Mouse (Mus musculus): ENCODE results near the gene Cd93. TPM values are rescaled to one million over a fixed set of nuclear protein-coding genes. Genes with fewer than 3 reads are reported as not detected.

Gene Cd93
- polyA plus RNA-seq (2012; rRNA removed), result 81.8 and 82.1 TPM in 2 replicates

- H3K4me1 ChIP-seq (ENCODE audit: control insufficient read depth, insufficient read depth, low read length), result 0 out of 2 replicates have a peak, but pooled peaks cover 2% of the 10 kb centered on the region
- WGBS, result 36% methylated on average over 13 of the region's 13 CpGs
- TF ChIP-seq POLR2A (IDR thresholded peaks at IDR 0.05; ENCODE audit: borderline replicate concordance, extremely low read depth, low read depth, low read length), result peak; percentile 97
- no peak for TF ChIP-seq CTCF (IDR thresholded peaks at IDR 0.05; ENCODE audit: insufficient read depth, low read length)
- DNase-seq, result peak; percentile 54
- H3K4me3 ChIP-seq (replicated peaks; ENCODE audit: extremely low read depth, low read depth, low read length), result peak within 1 kb of the TSS; percentile 81
These were observed at the start of gene Cd93 for GRCm38 (mm10) chr2:148443249-148443958. Gene Cd93 (minus strand): TSS chr2:148443563.

DNA sequence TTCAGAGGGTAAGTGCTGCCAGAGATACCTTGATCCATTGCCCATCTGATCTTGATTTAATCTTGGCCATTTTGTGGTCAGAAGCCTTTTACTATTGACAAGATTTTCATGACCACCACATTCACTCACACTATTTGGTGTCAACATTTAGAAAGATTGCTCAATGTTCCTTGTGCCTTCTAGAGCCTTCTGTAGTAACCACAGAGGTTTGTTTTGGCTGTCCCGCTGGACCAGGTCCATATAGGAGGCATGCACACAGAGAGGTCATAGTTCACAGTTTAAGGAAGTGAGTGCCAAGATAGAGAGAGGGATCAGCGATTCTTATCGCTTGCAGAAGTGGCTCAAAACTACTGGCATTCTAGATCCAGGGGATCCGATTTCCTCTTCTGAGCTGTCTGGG lies 48.7 kb upstream of the Cd93 start:
- H3K4me3 ChIP-seq (replicated peaks; ENCODE audit: extremely low read depth, low read depth, low read length), result no peak overlapping the region
- TF ChIP-seq POLR2A (IDR thresholded peaks at IDR 0.05; ENCODE audit: borderline replicate concordance, extremely low read depth, low read depth, low read length) (no peak), CTCF (IDR thresholded peaks at IDR 0.05; ENCODE audit: insufficient read depth, low read length) (no peak)
- peaks cover 25% of the 10 kb centered on the region for H3K4me1 ChIP-seq (ENCODE audit: control insufficient read depth, insufficient read depth, low read length)
- DNase-seq, result no peak
- WGBS, result 11% methylated on average over 4 of the region's 4 CpGs

DNA sequence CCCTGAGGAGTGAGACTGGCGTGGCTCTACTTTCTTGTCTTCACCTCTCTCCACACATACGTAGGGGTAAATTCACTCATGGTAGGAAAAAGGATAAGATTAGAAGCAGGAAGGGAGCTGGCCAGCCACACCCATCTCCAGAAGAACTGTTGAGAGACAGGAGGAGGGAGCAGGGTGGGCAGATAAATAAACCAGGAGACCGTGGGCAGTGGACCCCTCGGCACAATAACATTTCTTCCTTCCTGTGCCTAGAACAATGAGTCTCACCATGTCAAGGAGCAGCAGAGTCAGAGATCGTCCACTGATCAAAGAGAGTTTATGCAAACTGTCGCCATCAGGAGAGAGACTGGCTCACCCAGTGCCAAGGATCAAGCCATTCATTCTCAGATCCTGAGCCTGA lies 46.8 kb upstream of the Cd93 start:
- 38% methylated on average over 6 of the region's 6 CpGs for WGBS
- peaks cover 25% of the 10 kb centered on the region for H3K4me1 ChIP-seq (ENCODE audit: control insufficient read depth, insufficient read depth, low read length)
- H3K4me3 ChIP-seq (replicated peaks; ENCODE audit: extremely low read depth, low read depth, low read length), result peak overlapping the region; percentile 6
- TF ChIP-seq CTCF (IDR thresholded peaks at IDR 0.05; ENCODE audit: insufficient read depth, low read length), result no peak
- TF ChIP-seq POLR2A (IDR thresholded peaks at IDR 0.05; ENCODE audit: borderline replicate concordance, extremely low read depth, low read depth, low read length), result no peak
- peak; percentile 30 for DNase-seq

- no peak for TF ChIP-seq POLR2A (IDR thresholded peaks at IDR 0.05; ENCODE audit: borderline replicate concordance, extremely low read depth, low read depth, low read length)
- TF ChIP-seq CTCF (IDR thresholded peaks at IDR 0.05; ENCODE audit: insufficient read depth, low read length), result no peak
These were observed 45.5 kb upstream of the Cd93 start for GRCm38 (mm10) chr2:148488885-148489284.

DNA sequence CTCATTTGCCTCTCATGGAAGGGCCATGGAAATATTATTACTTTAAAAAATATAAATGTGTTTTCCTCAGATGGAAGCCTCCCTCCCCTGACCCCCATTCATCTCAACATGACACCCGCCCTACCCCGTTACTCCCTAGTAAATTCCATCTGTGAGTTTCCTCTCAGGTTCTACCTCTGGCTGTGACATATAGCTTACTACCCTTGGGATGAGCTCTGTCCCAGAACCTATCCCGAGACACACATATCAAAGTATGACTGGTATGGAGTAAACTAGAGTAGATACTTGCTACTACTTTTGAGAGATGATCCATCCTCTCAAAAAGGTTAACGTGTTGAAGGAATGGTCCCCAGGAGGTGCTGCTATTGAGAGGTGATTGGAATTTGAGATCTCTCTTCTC lies 42.2 kb upstream of the Cd93 start:
- 94% methylated on average over 4 of the region's 4 CpGs for WGBS
- Histone ChIP-seq H3K4me1 (ENCODE audit: control insufficient read depth, insufficient read depth, low read length) (peaks cover 8% of the 10 kb centered on the region), H3K4me3 (replicated peaks; ENCODE audit: extremely low read depth, low read depth, low read length) (no peak overlapping the region)
- no peak for DNase-seq
- TF ChIP-seq POLR2A (IDR thresholded peaks at IDR 0.05; ENCODE audit: borderline replicate concordance, extremely low read depth, low read depth, low read length) (no peak), CTCF (IDR thresholded peaks at IDR 0.05; ENCODE audit: insufficient read depth, low read length) (no peak)

More at GRCm38 (mm10) chr2:148488885-148489284, 45.5 kb upstream of the Cd93 start:
- 79% methylated on average over 2 of the region's 2 CpGs for WGBS
- no peak overlapping the region for H3K4me3 ChIP-seq (replicated peaks; ENCODE audit: extremely low read depth, low read depth, low read length)
- DNase-seq, result no peak
- peaks cover 25% of the 10 kb centered on the region for H3K4me1 ChIP-seq (ENCODE audit: control insufficient read depth, insufficient read depth, low read length)

DNA sequence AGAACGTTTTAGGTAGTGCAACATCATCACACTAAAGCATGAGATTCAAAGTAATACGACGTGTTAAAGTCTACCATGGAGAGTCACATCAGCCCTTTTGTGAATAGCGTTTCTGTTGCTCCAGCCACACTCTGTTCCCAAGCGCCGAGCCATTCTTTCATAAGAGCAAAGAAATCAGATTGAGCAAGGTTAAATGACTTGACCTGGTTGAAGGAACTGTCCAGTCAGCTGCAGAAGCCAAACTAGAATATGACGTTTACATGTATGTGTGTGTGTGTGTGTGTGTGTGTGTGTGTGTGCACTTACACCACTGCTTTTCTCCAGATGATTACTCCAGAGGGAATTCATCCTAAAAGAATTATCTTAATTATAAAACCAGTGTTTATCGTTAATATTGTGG lies 37.0 kb upstream of the Cd93 start:
- Histone ChIP-seq H3K4me3 (replicated peaks; ENCODE audit: extremely low read depth, low read depth, low read length) (no peak overlapping the region), H3K4me1 (ENCODE audit: control insufficient read depth, insufficient read depth, low read length) (no peaks in the 10 kb centered on the region; the same call in 1 of the 2 replicates)
- DNase-seq, result no peak
- no peak for TF ChIP-seq CTCF (IDR thresholded peaks at IDR 0.05; ENCODE audit: insufficient read depth, low read length)
- TF ChIP-seq POLR2A (IDR thresholded peaks at IDR 0.05; ENCODE audit: borderline replicate concordance, extremely low read depth, low read depth, low read length), result no peak
- WGBS, result 70% methylated on average over 8 of the region's 8 CpGs

- no peaks in the 10 kb centered on the region; the same call in 1 of the 2 replicates for H3K4me1 ChIP-seq (ENCODE audit: control insufficient read depth, insufficient read depth, low read length)
- no peak overlapping the region for H3K4me3 ChIP-seq (replicated peaks; ENCODE audit: extremely low read depth, low read depth, low read length)
- 23% methylated on average over 3 of the region's 3 CpGs for WGBS
- TF ChIP-seq CTCF (IDR thresholded peaks at IDR 0.05; ENCODE audit: insufficient read depth, low read length) (no peak), POLR2A (IDR thresholded peaks at IDR 0.05; ENCODE audit: borderline replicate concordance, extremely low read depth, low read depth, low read length) (no peak)
- DNase-seq, result peak; percentile 34
These were observed 34.9 kb upstream of the Cd93 start for GRCm38 (mm10) chr2:148478141-148478701.

- no peak for DNase-seq
- H3K4me1 ChIP-seq (ENCODE audit: control insufficient read depth, insufficient read depth, low read length), result no peaks in the 10 kb centered on the region; the same call in 1 of the 2 replicates
- WGBS, result 78% methylated on average over 2 of the region's 2 CpGs
- no peak overlapping the region for H3K4me3 ChIP-seq (replicated peaks; ENCODE audit: extremely low read depth, low read depth, low read length)
- no peak for TF ChIP-seq POLR2A (IDR thresholded peaks at IDR 0.05; ENCODE audit: borderline replicate concordance, extremely low read depth, low read depth, low read length)
- no peak for TF ChIP-seq CTCF (IDR thresholded peaks at IDR 0.05; ENCODE audit: insufficient read depth, low read length)
These were observed 34.0 kb upstream of the Cd93 start for GRCm38 (mm10) chr2:148477346-148477745.

GRCm38 (mm10) chr2:148476576-148476975 lies 33.2 kb upstream of the Cd93 start:
- TF ChIP-seq POLR2A (IDR thresholded peaks at IDR 0.05; ENCODE audit: borderline replicate concordance, extremely low read depth, low read depth, low read length) (no peak), CTCF (IDR thresholded peaks at IDR 0.05; ENCODE audit: insufficient read depth, low read length) (no peak)
- Histone ChIP-seq H3K4me1 (ENCODE audit: control insufficient read depth, insufficient read depth, low read length) (no peaks in the 10 kb centered on the region; the same call in 1 of the 2 replicates), H3K4me3 (replicated peaks; ENCODE audit: extremely low read depth, low read depth, low read length) (no peak overlapping the region)
- 65% methylated on average over 4 of the region's 4 CpGs for WGBS
- no peak for DNase-seq

Data from lung, adult 2 months (tissue).